Mouse (Mus musculus): ENCODE measurements around the gene Atp8a1.

The Atp8a1 gene

DNA sequence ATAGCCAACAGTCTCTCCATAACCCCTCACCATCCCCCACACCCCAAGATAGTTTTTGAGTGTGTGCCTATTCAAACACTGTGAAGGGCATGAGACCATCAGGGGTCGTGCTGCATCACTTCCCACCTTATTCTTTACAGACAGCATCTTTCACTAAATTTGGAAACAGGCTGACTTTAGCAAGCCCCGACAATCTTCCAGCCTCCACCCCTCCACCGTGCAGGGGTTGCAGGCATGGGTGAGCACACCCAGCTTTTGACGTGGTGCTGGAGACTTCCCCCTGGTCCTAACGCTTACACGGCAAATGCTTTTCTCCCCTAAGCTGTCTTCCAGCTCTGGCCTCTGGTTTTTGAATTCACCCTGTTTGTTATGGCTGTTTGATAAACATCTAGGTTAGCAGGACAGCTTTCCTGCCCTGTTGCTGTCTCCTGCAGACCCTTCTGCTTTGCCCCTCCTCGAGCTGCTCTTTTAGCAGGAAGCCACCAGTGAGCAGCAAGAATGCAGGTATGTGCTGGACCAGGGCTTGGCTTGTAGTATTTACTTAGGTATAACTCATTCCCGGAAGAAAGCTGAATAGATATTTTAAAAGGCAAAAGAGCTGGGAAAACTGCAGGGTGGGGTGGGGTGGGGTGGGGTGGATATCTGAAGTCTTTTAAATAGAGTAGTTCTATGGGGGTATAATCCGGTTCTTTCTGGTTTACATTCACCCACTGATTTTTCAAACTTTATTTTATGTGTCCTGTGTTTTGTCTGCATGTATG, 218.9 kb downstream of the Atp8a1 start:
- DNase-seq, result no peak

DNA sequence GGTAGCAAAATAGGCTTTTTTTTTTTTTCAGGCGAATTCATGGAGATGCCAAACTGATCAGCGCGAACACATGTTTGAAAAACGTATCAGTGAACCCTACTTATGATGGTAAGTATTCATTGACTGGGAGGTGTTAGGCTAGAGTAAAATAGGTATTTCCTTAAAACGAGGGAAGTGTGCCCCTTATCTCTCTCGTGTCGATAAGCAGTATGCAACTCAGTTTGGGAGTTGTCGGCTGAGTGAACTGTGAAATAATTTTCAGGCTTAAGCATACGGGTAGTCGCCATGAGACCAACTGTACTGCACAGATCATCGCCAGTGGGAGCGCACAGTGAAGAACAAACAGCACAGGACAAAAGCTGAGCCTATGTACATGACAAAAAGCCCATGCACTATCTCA, 226.0 kb downstream of the Atp8a1 start:
- no peak for DNase-seq

DNA sequence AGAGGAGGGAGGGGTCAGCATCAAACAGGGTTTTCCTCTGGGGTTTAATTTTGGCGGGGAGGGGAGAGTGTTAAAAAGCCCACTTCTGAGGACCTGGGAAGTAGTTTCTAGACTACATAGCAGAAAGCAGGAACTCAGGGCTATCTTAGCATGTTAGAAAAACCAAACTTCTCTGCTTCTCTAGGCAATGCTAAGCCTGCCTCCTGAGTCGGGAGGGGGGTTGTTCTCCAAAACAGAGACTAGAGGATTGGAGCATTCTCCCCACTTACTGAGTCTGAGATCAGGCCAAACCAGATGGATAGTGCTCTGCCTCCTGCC, 237.8 kb downstream of the Atp8a1 start:
- DNase-seq, result no peak

DNA sequence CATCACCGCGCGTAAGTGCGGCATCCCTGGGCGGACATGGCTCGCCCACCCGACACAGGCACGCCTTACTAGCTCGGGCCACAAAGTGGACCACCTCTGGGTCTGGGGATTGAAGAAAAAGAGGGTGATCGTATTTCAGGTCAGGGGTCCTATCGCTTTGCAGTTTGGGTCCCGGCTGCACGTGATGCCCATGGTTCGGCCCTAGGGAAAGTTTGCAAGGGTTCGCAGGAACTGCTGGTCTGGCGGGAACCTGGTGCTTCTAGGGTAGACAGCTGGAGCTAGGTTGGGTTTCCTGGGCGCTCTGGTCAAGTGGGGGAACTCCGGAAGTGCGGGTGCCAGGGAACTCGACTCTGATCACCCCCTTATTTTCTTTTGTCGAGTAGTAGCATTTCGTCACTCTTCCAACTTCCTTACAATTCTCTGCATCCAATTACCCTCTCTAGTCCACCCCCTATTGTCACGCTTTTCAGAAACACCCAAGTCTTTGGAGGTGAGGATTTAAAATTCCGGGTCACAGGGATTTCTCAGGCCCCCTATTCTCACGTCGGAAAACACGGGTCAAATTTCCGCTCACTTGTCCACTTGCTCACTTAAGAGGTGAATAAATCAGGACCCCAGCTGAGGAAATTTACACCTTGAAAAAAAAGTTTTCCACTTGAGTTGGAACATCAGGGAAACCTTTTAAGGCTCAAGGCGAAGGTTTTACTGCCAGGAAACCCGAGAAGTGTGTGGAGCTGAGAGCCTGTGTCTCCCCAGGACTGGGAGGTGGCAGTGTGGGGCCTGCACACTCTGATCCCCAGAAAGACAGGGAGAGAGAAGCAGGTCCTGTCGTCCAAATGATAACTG, 238.3 kb downstream of the Atp8a1 start:
- no peak for DNase-seq

DNA sequence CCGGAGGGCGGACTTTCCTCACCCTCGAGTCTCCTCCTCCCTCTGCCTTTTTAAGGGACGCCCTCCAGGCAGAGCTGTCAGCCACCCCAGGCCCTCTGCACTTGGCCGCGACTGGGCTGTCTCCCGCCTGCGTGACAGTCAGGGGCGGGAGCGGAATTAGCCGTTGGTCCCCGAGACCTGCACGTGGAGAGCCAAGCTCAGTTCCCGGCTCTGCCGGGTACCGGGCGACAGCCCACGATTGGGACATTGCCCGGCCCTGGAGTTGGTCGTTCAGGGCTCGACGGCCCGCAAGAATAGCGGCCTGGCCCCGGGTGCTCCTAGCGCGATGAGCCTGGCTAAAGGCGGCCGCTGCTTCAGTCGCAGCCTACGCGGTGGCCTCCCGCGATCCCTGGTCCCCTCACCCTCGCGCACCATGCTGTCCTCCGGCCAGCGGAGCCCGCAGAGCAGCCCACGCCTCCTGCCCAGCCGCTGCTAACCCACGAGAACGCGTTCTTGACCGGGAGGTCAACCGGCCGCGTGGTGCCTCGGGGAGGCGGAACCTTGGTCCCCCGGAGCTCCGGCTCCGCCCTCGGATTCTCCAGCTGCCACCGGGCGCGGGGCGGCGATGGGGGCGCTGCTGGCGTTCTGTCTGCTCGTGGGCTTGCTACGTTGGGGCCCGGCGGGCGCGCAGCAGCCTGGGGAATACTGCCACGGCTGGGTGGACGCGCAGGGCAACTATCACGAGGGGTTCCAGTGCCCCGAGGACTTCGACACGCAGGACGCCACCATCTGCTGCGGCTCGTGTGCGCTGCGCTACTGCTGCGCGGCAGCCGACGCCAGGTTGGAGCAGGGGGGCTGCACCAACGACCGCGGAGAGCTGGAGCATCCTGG, 239.2 kb downstream of the Atp8a1 start, which contains the start of gene Shisa3:
TSS of gene Shisa3 (plus strand) at position 79 of the 870 bp plus-strand sequence.
- no peak for DNase-seq

DNA sequence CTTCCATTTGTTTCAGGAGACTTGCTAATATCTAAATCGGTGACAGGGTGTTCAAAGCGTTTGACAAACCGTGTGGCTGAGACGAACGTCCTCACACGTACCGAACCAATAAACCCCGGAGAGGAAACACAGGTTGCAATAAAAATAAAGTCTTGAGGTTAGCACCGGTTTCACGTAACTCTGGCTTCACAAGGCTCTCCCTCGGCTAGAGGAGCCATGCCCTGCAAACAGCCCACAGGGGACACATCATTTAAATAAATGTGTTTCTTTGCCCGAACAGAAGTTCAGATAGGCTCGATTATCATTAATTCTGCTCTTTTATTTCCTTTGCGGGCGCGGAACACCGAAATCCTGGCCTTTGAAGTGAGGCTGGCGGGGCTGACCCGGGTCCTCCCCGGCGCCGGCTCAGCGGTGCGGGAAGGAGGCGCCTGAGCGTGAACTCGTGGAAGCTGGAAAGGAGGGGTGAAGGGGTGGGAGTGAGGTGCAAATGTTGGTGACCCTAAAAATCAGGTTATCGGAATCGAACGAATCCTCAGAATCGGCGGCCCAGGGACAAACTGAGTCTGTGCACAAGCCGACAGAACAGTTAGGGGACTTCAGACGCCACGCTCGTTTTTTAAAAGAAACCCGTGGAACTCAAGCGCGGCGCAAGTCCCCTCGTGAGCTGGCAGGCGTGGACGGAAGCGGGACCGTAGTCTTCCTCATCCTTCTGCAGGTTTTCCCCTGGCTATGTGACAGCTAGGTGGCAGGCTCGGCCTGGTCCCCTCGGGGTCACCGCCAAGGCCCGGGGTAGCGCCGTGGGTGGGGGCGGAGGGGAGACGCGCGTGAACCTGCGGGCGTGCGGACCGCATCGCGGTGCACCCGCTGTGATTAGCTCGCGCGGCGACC, 240.1 kb downstream of the Atp8a1 start:
- peak; percentile 28 for DNase-seq

DNA sequence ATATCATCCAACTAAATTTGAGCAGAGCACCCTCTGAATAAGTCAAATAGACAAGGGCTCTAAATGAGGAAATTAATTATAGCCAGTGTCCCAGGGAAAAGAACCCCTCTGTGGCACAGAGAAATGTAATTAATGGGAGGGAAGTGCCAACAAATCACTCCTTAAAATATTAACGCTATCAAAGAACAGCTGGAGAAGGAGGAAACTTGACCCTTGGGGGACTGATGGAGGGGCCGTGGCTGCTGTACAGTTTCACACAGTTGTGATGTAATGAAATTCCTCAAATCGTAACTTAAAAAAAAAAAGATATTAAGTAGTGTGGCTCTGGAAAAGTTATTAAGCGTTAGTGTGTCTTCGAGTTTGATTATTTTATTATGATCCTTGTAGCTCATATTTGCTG, 241.3 kb downstream of the Atp8a1 start:
- no peak for DNase-seq

DNA sequence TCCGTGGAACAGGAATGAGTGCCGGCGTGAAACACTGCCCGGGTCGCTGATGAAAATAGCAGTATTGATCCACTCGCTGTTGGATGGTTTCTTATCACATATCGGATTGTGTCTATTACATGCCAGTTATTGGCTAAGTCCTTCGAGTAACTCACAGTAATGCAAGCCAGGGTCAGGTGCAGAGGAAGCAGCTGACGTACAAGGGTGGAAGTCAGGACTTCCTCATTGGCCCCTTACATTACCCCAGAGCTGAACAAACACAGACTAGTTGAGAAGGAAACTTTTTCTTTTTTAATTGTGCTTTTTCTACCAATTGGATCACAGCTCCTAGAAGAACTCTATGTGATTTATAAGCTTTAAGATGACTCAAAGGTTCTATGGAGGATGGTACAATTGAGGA, 247.3 kb downstream of the Atp8a1 start:
- no peak for DNase-seq

DNA sequence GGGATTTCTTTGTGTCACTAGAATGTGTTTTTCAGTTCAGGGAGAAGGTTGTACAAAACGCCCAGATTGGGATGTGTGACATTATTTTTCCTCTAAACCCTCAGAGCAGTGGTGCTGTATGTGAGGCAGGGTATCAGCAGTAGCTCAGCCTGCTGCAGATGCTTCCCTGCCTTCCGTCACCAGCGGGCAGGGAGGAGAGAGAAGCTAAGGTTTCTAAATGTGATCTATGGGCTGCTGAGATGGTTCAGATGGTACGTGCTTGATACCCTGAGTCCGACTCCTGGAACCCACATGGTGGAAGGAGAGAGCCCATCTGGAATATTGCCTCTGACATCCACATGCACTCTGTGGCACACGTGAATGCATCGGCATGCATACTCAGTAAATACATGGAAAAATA, 251.6 kb downstream of the Atp8a1 start:
- no peak for DNase-seq

DNA sequence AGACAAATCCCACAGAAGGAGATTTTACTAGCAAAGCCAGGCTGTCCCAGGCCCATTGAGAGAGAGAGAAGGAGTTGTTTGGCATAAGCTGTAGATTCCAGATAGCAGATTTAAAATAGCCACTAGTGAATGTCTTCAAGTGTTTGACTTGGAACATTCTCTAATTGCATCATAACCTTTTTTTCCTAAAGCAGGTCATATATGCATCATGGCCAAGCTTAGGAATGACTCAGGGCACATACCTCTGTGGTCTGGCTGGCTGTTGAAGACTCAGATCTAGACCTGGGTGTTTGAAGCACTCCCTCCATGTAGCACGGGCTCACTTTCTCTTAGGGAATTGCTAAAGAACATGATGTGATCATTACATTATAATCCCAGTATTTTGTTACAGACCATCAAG, 252.2 kb downstream of the Atp8a1 start:
- no peak for DNase-seq

DNA sequence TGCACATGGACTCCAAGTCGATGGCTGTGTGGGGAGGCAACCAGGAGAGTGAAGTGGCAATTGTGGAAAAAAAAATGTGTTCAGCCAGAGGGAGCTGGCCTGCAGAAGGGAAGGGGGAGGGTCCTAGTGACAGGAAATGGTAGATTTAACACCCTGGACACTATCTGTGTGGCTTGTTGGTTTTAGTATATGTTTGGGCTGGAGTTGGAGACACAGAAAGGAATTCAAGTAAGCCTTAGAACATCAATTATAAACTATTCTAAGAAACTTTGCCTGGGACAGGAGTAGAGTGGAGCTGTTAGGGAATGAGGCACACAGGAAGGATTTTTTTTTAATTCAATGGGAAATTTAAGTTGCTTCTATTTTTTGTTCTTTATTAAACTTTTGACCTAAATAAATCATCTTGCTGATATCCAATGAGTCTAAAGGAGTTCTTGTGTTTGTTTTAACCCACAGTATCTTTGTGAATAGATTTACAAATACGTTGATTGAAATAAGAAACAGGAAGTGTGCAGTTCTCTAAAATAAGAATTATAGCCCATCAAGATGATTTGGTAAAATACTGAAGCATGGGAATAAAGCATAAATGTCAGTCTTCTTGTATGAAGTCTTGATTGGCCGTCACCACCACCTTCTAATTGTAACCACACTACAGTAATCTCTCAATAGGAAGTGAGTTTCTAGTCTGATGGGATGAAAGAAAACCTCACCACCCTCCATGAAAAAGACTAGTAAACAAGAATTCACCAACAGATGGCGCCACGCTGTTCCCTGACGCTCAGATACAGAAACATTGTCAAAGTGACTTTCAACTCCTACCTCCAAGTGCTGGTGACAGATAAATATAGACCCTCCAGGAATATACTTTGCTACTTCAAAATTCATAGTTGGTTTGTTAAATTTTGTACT, 267.3 kb downstream of the Atp8a1 start:
- DNase-seq, result no peak

DNA sequence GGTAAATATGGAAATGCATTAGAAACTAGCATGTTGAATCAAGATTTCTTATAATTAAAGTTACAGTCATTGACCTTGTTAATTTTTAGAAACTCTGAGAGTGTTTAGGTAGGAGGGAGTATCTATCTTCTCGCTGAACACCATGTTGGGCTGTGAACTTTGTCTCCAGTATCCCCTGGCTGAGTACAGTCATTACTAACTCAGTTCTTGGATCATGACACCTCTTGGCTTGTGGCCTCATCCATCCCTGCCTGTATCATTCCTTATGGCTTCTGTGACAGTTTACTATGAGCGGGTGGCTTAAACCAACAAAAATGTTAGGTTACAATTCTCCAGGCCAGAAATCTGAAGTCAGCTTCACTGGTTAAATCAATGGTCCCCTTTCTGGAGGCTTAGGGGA, 271.5 kb downstream of the Atp8a1 start:
- no peak for DNase-seq

DNA sequence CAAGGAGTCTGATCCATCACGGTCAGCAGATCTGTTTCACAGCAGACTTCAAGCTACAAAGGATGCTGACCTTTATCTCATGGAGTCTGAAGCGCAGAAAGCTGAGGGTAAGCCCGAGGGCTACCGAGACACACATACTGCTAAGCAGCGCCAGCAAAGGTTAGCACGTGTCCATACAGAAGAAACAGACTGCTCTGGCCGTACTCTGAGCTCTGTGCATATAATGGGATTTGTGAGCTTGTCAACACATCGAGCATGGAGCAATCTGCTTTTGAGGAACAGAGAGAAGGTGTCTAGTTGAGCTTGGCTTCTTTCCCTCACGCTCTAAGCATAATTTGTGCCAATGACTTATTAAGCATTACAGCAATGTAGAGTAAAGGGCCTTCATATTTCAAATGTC, 273.2 kb downstream of the Atp8a1 start:
- no peak for DNase-seq

DNA sequence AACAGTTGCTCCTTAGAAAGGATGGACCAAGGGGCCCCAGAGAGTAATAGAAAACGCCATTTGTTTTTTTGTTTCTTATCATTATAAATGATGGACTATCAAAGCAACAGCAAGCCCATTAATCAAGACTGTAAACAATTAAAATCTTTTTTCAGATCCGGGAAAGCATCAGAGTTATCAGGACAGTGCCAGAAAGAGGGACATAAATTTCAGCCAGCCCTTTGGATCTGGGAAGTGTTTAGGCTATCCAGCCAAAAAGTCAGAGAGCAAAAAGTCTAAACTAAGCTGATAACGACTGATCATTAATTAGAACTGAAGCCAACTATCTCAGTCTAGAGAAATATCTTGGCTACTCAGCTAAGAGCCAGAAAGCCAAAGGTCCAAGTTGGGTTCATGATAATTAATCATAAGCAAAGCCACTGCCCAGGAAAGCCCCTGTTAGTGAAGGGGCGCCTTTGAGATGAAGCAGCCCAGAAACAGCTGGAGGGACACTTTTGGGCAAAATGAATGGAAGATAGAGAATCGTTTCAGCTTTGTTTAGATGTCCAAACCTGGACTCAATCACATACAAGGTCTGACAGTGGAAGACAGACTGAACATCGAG, 274.6 kb downstream of the Atp8a1 start:
- no peak for DNase-seq
